Mouse (Mus musculus) cerebellum, adult 18-20 months (tissue): ENCODE results near the gene Galnt7.
A peak's percentile ranks its signal among the peaks of the same experiment; 100 is the strongest.

Experiments used
- DNase-seq, 2 experiments: peaks; one replicate each; pipeline ENCODE4 v3.0.0; 2021

Gene Galnt7

GRCm38 (mm10) chr8:57627946-57628786 lies 24.7 kb downstream of the Galnt7 start:
- no peak for DNase-seq

DNA sequence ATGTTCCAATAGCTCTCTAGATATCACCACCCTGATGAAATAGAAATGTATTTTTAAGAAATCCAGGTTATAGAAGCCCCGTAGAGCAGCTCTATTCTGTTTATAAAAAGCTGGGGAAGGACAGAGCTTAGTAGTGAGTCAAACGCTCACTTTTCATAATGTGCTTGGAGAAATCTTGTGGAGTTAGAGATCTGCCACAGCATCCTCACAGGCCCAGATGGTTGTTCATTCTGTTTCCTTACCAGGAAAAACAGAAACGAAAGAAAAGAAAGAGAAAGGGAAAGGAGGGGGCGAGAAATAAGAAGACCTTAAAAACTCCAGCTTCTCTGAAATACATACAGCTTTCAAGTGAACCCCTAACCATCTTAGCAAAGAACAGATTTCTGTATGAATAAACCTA lies 28.9 kb downstream of the Galnt7 start:
- no peak for DNase-seq

DNA sequence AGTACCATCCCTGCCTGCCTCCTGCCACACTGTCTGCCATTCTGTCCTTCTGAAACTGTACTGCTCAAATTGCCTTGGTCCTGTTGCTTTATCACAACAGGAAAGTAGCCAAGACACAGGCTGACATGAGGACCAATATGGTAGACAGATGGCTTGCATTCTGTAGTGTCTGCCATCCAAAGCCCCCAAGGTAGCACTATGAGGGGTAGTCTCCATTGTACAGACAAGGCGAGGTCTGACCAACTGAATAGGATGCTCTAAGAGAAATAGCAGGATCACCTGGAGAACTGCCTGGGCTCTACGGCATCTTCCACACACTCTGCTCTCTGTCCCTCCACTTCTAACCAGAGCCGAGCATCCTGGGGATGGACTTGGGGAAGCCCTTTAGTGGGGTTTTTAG lies 29.8 kb downstream of the Galnt7 start:
- no peak for DNase-seq

GRCm38 (mm10) chr8:57616965-57617364 lies 35.9 kb downstream of the Galnt7 start:
- no peak for DNase-seq

- peak; percentile 81 to 86 for DNase-seq
These were observed 37.7 kb downstream of the Galnt7 start for GRCm38 (mm10) chr8:57615016-57615657.

GRCm38 (mm10) chr8:57611419-57611977 lies 41.3 kb downstream of the Galnt7 start:
- no peak for DNase-seq

- DNase-seq: peak; percentile 57 to 67
These were observed 42.0 kb downstream of the Galnt7 start for GRCm38 (mm10) chr8:57610706-57611418.

DNA sequence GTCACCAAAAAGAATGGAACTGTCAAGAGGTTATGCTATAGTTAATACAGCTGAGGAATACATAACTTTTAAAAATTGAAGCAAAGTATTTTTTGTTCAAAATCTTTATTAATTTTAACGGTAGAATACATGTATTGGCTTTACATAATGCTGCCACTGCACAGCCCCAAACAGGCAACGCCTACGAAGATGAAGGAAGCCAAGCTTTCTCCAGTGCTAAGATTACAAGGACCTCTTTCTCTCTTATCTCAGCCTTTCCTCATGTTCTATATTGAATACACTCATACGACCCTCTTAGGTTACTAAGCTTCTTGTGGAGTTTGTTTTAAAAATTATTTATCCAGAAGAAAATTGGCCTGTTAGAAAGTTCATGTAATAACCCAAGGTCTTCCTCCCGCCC lies 50.3 kb downstream of the Galnt7 start:
- DNase-seq: no peak

DNA sequence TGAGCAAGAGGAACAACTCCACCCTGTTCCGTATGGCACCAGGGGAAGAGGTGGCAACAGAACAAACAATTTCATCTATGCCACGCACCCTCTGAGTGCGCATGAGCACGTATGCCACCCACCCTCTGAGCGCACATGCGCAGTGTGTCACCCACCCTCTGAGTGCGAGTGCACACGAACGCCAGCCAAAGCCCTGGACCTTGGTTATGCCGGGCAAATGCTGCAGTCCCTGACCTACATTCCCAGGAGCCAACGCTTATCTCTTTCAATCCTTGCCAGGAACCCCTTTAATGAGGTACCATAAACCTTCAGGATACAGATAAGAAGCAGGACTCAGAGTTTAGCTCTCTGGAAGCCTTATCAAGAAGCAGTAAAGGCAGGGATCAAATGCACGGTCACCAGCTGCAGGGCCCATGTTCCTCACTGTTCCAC lies 50.8 kb downstream of the Galnt7 start:
- peak; percentile 57 to 66 for DNase-seq

- DNase-seq: peak in 1 of 2 experiments; percentile 15
These were observed 52.8 kb downstream of the Galnt7 start for GRCm38 (mm10) chr8:57599813-57600555.

- DNase-seq: no peak
These were observed 57.0 kb downstream of the Galnt7 start for GRCm38 (mm10) chr8:57595853-57596252.

DNA sequence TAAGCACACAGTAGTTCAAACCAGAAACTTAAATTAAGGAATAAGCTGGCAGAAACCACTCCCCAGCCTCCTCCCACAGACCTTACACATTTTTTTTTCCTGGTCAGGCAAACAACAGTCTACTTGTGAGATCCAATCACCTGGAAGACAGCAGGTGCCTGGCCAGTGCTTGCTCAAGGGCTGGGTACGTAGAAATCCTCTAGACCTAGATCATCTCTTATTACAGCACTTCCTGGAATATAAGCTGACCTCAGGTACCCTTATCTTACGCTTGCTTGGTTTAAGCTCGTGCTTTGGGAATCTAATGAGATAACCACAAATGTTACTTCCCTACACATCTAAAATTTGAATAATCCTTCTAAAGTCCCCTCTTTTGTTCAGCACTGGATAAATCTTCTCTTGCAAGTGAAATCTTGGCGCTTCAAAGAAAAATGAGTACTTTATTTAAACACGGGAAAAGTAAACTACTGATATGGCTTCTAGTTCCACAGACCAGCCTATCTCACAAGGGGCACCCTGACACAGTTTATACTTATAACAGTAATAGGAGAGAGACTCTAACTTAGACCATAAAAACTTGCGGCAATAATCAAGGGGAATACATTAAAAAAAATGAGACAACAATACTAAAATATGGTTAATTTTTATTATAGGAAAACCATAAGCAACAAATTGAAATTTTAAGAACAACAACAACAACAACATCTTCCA lies 58.5 kb downstream of the Galnt7 start:
- DNase-seq: peak in 1 of 2 experiments; percentile 17

DNA sequence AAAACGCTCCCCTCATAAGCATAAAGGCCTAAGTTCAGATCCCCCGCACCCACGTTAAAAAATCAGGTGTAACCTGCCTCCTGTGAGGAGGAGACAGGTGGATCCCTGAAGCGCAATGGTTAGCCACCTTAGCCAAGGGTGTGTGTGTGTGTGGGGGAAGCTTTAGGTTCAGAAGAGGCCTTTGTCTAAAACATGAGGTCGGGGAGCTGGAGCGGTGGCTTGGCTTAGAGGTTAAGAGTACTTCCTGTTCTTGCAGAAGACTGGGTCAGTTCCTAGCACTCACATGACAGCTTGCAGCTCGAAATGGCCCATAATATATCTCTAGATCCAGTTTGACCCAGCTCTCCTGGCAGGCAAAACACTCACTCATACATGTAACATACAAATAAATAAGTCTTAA lies 60.2 kb downstream of the Galnt7 start:
- peak in 1 of 2 experiments; percentile 19 for DNase-seq

DNA sequence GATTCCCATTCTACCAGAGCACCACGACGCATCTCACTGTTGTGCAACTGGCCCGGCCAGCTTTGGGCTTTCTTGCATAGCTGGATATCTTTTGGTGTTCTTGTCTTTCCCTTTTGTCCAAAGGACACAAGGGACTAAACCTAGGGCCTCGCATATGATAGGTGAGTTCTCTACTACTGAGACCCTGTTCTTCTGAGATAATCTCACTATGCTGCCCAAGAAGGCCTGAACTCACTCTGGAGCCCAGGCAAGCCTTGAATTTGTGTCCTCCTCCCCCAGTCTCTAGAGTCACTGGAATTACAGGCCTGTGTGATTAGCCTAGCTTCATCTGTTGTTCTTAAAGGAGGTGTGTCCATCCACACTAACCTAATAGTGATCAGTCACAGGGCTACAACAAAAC lies 61.2 kb downstream of the Galnt7 start:
- DNase-seq: peak in 1 of 2 experiments; percentile 9

- peak in 1 of 2 experiments; percentile 13 for DNase-seq
These were observed 62.8 kb downstream of the Galnt7 start for GRCm38 (mm10) chr8:57590015-57590414.

- peak; percentile 57 to 74 for DNase-seq
These were observed 63.7 kb downstream of the Galnt7 start for GRCm38 (mm10) chr8:57589176-57589575.

DNA sequence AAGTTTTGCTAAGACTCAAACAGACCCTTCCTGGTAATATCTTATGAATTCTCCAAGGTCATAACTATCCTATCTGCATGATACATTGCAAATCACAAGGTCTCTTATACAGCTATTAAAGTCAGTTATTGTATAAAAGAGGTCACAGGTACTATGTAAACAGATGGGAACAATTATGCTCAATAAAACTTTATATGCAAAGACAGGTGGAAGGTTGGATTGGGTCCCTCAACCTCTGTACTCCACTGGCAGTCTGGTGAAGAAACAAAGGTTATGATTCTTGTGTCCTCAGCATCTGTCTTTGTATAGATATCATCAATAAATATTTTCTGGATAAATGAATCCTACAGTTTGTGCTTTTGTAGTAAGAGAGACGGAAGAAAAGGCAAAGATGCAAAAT lies 64.2 kb downstream of the Galnt7 start:
- no peak for DNase-seq

- no peak for DNase-seq
These were observed 66.2 kb downstream of the Galnt7 start for GRCm38 (mm10) chr8:57586667-57587066.

DNA sequence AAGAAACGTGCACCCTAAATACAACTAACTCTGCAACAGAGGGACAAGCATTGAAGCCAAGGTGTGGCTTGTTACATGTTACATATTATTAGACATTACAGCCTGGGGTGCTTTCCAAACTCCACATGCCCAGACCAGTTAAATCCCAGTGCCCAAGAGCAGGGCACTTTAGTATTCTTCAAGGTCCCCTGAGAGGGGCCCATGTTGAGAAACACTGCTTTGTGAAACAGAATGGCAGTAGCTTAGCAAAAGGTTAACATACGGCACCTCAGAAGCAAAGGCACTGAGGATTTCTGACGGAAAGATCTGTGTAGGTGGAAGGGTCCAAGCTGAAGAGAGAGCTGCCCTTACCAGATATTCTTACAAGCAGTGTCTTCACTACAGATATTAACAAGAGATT lies 67.0 kb downstream of the Galnt7 start:
- DNase-seq: peak in 1 of 2 experiments; percentile 36

GRCm38 (mm10) chr8:57585128-57585442 lies 67.7 kb downstream of the Galnt7 start:
- DNase-seq: no peak

DNA sequence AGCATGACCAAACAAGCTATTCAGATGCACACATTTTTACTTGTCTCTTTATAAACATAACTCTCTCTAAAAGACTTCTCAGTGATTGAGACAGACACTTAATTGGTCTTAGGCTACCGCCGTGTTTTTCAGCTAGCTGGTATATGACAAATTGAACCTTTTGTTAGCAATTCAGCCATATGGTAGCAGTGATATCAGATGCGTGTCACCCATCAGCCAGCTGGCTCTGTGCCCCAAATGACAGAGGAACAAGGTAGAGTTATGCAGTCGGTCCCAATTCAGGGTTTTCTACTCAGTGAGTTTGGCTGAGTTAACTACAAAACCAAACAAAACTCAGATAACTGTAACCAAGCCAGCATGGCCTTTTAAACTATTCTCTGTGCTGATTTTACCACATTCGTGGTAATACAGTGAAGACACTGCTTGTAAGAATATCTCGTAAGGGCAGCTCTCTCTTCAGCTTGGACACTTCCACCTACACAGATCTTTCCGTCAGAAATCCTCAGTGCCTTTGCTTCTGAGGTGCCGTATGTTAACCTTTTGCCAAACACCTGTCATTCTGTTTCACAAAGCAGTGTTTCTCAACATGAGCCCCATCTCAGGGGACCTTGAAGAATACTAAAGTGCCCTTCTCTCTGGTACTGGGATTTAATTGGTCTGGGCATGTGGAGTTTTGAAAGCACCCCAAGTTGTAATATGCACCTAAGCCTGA lies 68.3 kb downstream of the Galnt7 start:
- DNase-seq: peak; percentile 91 to 94
